Mouse (Mus musculus) neural tube, embryonic 14.5 days (tissue): ENCODE measurements around the gene P3h1. TPM values are rescaled to one million over a fixed set of nuclear protein-coding genes. Genes with fewer than 3 reads are reported as not detected.
A peak's percentile ranks its signal among the peaks of the same experiment; 100 is the strongest.

Source experiments
- ATAC-seq: fragments of 200-750 bp; cut with Nextera tagmentation; 2 replicates; pipeline ENCODE4 v1.8.0; 2017; ENCODE audit warnings: low read depth, mild to moderate bottlenecking, moderate TSS enrichment, moderate library complexity
- H3K27ac ChIP-seq: fragments of 300-500 bp; sonication (generic); 2 replicates; pipeline ENCODE4 v1.5.1; 2014; ENCODE audit warnings: low read depth, mild to moderate bottlenecking, control low read depth, low read length, moderate library complexity, mixed read lengths
- H3K27me3 ChIP-seq: fragments of 300-500 bp; sonication (generic); 2 replicates; pipeline ENCODE4 v1.6.1; 2014; ENCODE audit warnings: low read length; ENCODE audit not compliant: control insufficient read depth, insufficient read depth
- H3K36me3 ChIP-seq: fragments of 300-500 bp; sonication (generic); 2 replicates; pipeline ENCODE4 v1.6.1; 2014; ENCODE audit warnings: low read length, mixed read lengths; ENCODE audit not compliant: control insufficient read depth, insufficient read depth
- H3K4me1 ChIP-seq: fragments of 300-500 bp; sonication (generic); 2 replicates; pipeline ENCODE4 v1.6.1; 2014; ENCODE audit warnings: low read length; ENCODE audit not compliant: control insufficient read depth, insufficient read depth
- H3K4me2 ChIP-seq: fragments of 300-500 bp; sonication (generic); 2 replicates; pipeline ENCODE4 v1.6.1; 2014; ENCODE audit warnings: mild to moderate bottlenecking, low read depth, low read length, control low read depth
- H3K4me3 ChIP-seq: fragments of 300-500 bp; sonication (generic); 2 replicates; pipeline ENCODE4 v1.5.1; 2014; ENCODE audit warnings: low read depth, low read length, control low read depth, mixed read lengths
- H3K9ac ChIP-seq: fragments of 300-500 bp; sonication (generic); replicated peaks from 2 replicates; pipeline ENCODE4 v1.6.1; 2014; ENCODE audit warnings: low read depth, mild to moderate bottlenecking, control low read depth, low read length, mixed read lengths
- H3K9me3 ChIP-seq: fragments of 300-500 bp; sonication (generic); 2 replicates; pipeline ENCODE4 v1.6.1; 2016; ENCODE audit warnings: low read length; ENCODE audit not compliant: control insufficient read depth
- WGBS: fragments of 180-500 bp; shearing (Covaris S2); extraction: QIAGEN DNeasy Blood & Tissue Kit; methylation state at CpG from one replicate; pipeline ENCODE4 v1.1.7; 2014; 5-methylcytosine and 5-hydroxymethylcytosine counted together
- polyA plus RNA-seq: library from polyadenylated mRNA; unstranded; fragments of >200 nt; fragmentation: Nextera tagmentation; extraction: Ambion mirVana; gene quantifications from 2 replicates; pipeline ENCODE4 v1.2.1, GENCODE M21; 2014

P3h1 gene
- polyA plus RNA-seq = 9.1 and 15.3 TPM in 2 replicates

GRCm38 (mm10) chr4:119232410-119233255 lies at the start of gene P3h1, which contains the start of gene AU022252:
TSS of gene P3h1 (plus strand) at chr4:119232915.
TSS of gene AU022252 (minus strand) at chr4:119232712.
- H3K4me3 ChIP-seq = peak within 1 kb of the TSS; percentile 81
- ATAC-seq = peak; percentile 96
- WGBS = under 1% methylated on average over 65 of the region's 71 CpGs
- no peaks in the 10 kb centered on the region for H3K9me3 ChIP-seq
- peaks cover 8% of the 10 kb centered on the region; the same call in 1 of the 2 replicates for H3K36me3 ChIP-seq
- H3K9ac ChIP-seq = peak within 1 kb of the TSS; percentile 73
- H3K4me2 ChIP-seq = peak within 1 kb of the TSS; percentile 85
- peaks cover 7% of the 10 kb centered on the region; the same call in 1 of the 2 replicates for H3K4me1 ChIP-seq
- peak within 1 kb of the TSS; percentile 39; the same call in 1 of the 2 replicates for H3K27ac ChIP-seq
- H3K27me3 ChIP-seq = no peaks in the 10 kb centered on the region

- no peaks in the 10 kb centered on the region for H3K36me3 ChIP-seq
- ATAC-seq = no peak
- WGBS = 59% methylated on average over 1 of the region's 1 CpGs
Measured at GRCm38 (mm10) chr4:119183525-119183924, 49.2 kb upstream of the P3h1 start.

GRCm38 (mm10) chr4:119185771-119186170 lies 46.9 kb upstream of the P3h1 start:
- H3K4me1 ChIP-seq = no peaks in the 10 kb centered on the region
- no peaks in the 10 kb centered on the region for H3K9me3 ChIP-seq
- H3K9ac ChIP-seq = no peak overlapping the region
- WGBS = 87% methylated on average over 4 of the region's 4 CpGs
- H3K4me3 ChIP-seq = no peak overlapping the region
- H3K27me3 ChIP-seq = no peaks in the 10 kb centered on the region
- no peak overlapping the region for H3K27ac ChIP-seq
- H3K4me2 ChIP-seq = no peak overlapping the region
- no peak for ATAC-seq
- H3K36me3 ChIP-seq = no peaks in the 10 kb centered on the region

More at GRCm38 (mm10) chr4:119183525-119183924, 49.2 kb upstream of the P3h1 start:
- Histone ChIP-seq H3K9ac (no peak overlapping the region), H3K4me2 (no peak overlapping the region), H3K4me3 (no peak overlapping the region), H3K9me3 (no peaks in the 10 kb centered on the region), H3K27me3 (no peaks in the 10 kb centered on the region), H3K27ac (no peak overlapping the region), H3K4me1 (no peaks in the 10 kb centered on the region)

- Histone ChIP-seq H3K4me1 (no peaks in the 10 kb centered on the region), H3K36me3 (no peaks in the 10 kb centered on the region), H3K9ac (no peak overlapping the region), H3K4me2 (no peak overlapping the region), H3K27me3 (no peaks in the 10 kb centered on the region), H3K4me3 (no peak overlapping the region), H3K9me3 (no peaks in the 10 kb centered on the region), H3K27ac (no peak overlapping the region)
- ATAC-seq = no peak
- WGBS = 64% methylated on average over 11 of the region's 11 CpGs
Measured at GRCm38 (mm10) chr4:119188060-119188785, 44.5 kb upstream of the P3h1 start.

- no peaks in the 10 kb centered on the region for H3K4me1 ChIP-seq
- WGBS = 49% methylated on average over 6 of the region's 6 CpGs
- no peak overlapping the region for H3K4me3 ChIP-seq
- ATAC-seq = no peak
- H3K9me3 ChIP-seq = no peaks in the 10 kb centered on the region
- no peak overlapping the region for H3K4me2 ChIP-seq
- no peaks in the 10 kb centered on the region for H3K27me3 ChIP-seq
- H3K27ac ChIP-seq = no peak overlapping the region
- no peak overlapping the region for H3K9ac ChIP-seq
- H3K36me3 ChIP-seq = no peaks in the 10 kb centered on the region
Measured at GRCm38 (mm10) chr4:119189392-119189791, 43.3 kb upstream of the P3h1 start.

GRCm38 (mm10) chr4:119189864-119190263 lies 42.9 kb upstream of the P3h1 start, which contains the start of gene Ermap:
TSS of gene Ermap (minus strand) at chr4:119190011.
- no peaks in the 10 kb centered on the region for H3K4me1 ChIP-seq
- no peaks in the 10 kb centered on the region for H3K36me3 ChIP-seq
- no peaks in the 10 kb centered on the region for H3K27me3 ChIP-seq
- ATAC-seq = no peak
- 59% methylated on average over 6 of the region's 6 CpGs for WGBS
- no peaks in the 10 kb centered on the region for H3K9me3 ChIP-seq
- H3K4me3 ChIP-seq = no peak within 1 kb of the TSS
- H3K4me2 ChIP-seq = no peak within 1 kb of the TSS
- H3K9ac ChIP-seq = no peak within 1 kb of the TSS
- no peak within 1 kb of the TSS for H3K27ac ChIP-seq

GRCm38 (mm10) chr4:119190618-119191017 lies 42.1 kb upstream of the P3h1 start:
- Histone ChIP-seq H3K4me1 (no peaks in the 10 kb centered on the region), H3K36me3 (no peaks in the 10 kb centered on the region), H3K4me2 (no peak overlapping the region), H3K27me3 (no peaks in the 10 kb centered on the region), H3K27ac (no peak overlapping the region), H3K9ac (no peak overlapping the region), H3K9me3 (no peaks in the 10 kb centered on the region), H3K4me3 (no peak overlapping the region)
- 87% methylated on average over 8 of the region's 8 CpGs for WGBS
- no peak for ATAC-seq

- Histone ChIP-seq H3K4me1 (peaks cover 4% of the 10 kb centered on the region; the same call in 1 of the 2 replicates), H3K36me3 (no peaks in the 10 kb centered on the region), H3K9me3 (no peaks in the 10 kb centered on the region), H3K27me3 (no peaks in the 10 kb centered on the region), H3K9ac (no peak overlapping the region), H3K27ac (no peak overlapping the region), H3K4me3 (no peak overlapping the region), H3K4me2 (no peak overlapping the region)
- no peak for ATAC-seq
- 72% methylated on average over 3 of the region's 3 CpGs for WGBS
Measured at GRCm38 (mm10) chr4:119191273-119191672, 41.4 kb upstream of the P3h1 start.

GRCm38 (mm10) chr4:119192757-119193156 lies 40.0 kb upstream of the P3h1 start:
- no peaks in the 10 kb centered on the region for H3K27me3 ChIP-seq
- H3K4me1 ChIP-seq = peaks cover 13% of the 10 kb centered on the region; the same call in 1 of the 2 replicates
- 90% methylated on average over 4 of the region's 4 CpGs for WGBS
- H3K9me3 ChIP-seq = no peaks in the 10 kb centered on the region
- no peak overlapping the region for H3K4me2 ChIP-seq
- no peak overlapping the region for H3K9ac ChIP-seq
- H3K27ac ChIP-seq = no peak overlapping the region
- ATAC-seq = no peak
- no peak overlapping the region for H3K4me3 ChIP-seq
- H3K36me3 ChIP-seq = no peaks in the 10 kb centered on the region
